Mouse (Mus musculus): ENCODE measurements around the gene Cdc42bpb.

Gene Cdc42bpb

DNA sequence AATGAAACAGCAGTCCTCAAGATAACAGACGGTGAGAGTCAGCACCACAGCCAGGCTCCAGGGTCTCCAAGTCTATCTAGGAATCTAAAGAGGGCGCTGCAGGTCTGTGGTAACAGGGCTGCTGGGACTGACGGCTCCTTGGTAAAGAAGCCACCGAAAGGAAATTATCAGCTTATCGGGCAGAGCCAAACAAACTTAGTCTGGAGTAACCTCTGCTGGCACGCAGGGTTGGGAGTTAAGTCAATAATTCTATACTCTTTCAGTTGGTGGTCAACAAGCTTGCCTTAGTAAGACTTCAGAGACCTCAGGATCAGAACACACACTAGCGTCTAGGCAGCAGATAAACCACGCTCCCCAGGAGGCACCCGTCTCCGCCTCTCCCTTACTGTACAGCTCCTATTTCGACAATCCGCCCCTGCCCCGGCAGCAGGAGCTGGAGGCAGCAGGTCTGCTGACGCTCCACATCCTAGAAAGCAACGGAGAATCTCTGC lies 39.6 kb downstream of the Cdc42bpb start:
- DNase-seq, result no peak

DNA sequence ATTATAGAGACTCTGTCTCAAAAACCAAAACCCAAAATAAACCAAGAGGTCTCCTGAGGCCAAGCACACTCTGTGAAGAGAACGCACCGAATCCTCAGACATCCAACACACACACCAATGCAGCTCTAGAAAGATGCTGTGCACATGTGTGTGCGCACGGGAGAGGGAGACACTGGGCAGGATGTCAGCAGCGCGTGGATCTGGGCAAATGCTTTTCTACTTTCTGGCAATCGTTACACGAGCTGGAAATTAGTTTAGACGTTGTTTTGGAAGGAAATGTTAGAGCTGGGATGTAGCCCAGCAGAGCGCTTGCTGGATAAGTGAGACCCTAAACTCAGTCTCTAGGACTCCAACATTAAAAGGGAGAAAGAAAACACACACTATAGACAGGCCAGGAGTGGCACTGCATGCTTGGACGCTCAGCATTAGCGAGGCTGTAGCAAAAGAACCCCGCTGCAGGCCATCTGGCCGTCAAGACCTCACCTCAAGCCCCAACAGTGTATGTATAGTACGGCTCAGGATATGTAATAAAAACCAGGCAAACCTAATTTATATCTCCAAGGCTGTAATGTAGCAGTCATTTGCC lies 44.4 kb downstream of the Cdc42bpb start:
- no peak for DNase-seq

DNA sequence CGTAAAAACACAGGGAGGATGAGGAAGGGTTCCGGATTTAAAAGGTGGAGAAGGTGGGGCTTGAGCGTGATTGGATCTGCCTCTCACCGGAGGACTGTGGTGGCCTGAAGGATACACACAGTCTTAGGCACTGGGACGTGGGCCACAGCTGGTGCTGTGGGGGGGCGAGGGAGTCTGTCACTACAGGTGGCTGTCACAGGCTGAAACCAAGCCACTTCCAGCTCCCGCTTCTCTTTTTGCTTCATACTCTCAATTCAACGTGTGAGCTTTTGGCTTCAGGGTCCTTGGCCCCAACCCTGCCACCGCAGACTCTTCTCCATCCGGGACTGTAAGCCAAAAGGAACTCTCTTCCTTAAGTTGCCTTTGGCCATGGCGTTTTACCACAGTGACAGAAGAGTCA lies 45.1 kb downstream of the Cdc42bpb start:
- no peak for DNase-seq

DNA sequence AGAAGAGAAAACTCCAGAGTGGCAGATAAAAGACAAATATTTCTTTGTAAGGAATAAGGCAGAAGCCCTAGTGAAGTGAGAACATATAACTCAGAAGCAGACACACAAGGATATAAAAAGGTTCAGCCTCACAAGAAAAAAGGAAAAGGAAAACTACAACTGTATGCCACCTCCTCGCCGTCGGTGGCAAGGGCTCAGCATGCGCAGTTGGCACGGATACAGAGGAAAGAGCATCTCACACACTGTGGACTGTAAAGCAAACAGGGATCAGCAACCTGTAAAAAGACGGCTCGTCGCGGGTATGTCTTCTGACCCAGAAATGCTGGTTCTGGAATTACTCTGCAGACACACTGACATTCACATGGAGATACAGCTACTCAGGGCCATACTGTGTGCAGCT lies 45.9 kb downstream of the Cdc42bpb start:
- DNase-seq, result no peak

DNA sequence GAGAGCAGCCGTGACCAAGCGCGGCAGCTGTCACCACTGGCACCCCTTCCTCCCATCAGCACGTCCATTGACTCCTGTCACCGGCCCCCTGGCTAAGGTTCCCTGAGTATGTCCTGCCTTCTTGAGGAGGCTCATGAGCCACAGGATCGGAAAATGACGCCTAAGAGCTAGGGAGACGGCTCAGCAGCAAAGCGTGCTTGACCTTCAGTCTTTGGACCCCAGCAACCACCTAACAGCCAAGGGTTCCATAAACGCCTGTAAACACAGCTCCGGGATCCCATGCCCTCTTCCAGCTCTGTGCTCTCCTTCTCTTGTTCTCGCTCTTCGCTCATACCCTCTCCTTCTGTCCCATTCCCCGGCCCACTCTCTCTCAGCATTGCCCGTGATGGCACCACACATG lies 48.2 kb downstream of the Cdc42bpb start:
- DNase-seq, result no peak

DNA sequence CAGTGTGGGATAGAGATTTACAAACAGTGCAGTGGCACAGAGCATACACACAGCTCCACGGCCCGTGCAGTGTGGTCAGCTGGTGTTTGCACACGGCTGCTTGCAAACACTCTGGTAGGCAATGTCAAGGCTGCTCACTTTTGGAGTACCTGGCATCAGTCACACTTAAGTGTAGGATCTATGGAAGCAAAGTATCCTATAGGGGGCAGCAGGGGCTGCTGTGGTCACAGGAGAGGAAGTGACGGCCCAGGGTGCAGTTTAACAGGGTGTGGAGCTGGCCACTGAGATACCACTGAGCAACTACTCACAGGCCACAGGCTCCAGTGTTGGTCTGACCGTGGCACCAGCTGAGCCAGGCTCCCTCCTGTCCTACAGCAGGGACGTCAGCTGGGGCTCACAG lies 49.2 kb downstream of the Cdc42bpb start:
- DNase-seq, result no peak

DNA sequence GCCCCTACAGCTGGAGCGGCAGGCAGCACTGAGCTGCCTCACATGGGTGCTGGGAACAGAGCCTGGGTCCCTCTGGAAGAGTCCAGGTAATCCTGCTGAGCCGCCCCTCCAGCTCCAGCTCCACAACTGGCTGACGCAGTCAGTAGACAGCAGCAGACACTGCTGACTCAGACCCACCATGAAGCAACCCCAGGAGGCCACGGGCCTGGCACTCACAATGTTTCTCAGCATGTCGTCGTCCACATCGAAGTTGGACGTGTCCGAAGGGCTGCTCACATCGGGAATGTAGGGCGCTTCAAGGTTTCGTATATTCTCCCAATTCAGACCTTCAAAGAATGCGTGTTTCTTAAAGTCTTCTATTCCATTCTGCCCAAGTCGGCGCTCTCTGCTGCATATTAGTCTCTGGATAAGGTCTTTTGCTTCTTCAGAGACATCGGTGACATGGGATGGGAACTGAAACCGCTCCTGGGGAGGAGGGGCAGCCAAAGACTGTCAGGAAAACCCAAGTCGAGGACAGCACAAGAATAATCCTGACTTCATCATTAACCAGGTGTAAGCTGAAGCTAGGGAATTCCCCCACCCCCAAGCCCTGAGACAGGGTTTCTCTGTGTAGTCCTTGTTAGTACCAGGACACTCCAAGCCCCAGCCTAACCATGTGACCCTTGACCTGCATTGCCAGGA lies 51.6 kb downstream of the Cdc42bpb start:
- no peak for DNase-seq

DNA sequence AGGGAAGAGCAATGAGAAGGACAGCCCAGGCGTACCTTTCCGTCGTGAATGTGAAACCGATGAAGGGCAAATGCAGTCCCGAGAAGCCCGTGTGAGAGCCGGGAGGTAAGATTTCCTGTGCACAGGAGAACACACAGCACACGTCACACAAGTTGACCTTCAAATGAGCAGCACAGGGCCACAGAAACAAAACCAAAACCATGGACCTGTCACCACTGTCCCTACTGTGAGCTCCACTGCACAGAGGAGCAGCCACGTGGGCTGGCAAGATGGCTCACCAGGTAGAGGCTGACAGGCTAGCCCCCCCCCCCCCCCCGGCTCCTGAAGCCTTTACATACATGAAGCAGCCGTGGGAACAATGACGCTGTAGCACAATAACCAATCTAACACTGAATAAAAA lies 52.6 kb downstream of the Cdc42bpb start:
- DNase-seq, result no peak

DNA sequence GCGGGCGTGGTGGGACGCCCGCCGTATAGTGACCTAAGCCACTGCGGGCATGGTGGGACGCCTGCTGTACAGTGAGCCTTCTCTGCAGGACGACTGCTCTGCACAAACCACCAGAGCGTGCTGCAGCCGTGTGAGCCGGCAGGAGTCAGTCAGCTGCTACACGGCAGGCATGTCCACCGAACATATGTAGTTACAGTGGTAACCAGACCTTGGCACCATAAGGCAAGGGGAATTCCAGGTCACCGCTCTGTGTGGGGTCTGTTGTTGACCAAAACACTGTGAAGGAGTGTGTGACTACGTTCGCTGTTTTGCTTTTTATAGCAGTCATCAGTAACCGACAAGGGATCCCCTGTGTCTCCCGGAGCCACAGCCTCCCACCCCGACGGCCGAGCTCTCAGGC lies 53.0 kb downstream of the Cdc42bpb start:
- DNase-seq, result no peak

DNA sequence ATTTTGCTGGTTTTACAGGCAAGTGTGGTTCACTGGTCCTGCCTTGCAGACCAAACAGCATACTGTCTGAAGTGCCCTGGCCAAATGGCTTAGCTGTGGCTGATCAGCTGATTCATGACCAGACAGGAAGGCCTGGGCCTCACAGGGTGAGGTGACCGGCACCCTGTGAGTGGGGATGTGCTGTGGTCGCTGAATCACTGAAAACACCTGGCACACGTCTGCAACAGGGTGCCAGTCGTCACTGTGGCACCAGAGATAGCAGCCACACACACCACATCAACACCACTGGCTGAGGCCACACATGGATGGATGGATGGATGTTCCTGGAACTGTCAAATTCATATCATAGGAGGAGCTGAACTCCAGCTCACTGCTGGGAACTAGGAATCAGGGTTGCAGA lies 54.1 kb downstream of the Cdc42bpb start:
- DNase-seq, result no peak

DNA sequence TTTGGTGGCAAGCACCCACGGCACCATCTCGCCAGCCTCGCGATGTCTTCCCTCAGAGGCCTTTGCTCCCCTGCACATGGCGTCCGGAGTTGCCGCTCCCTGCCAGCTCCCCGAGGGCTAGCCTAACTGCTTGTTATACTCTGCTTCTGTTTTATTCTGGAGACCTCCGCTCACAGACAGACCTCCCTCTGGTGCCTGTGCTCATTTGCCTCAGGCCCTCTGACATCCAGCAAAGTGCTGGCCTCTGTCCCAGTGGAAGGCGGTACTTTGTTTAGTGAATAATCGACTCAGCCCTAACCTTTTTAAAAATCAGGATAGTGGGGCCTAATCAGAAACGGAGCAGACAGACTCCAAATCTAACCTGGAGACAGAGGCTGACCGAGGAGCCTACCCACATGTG lies 55.7 kb downstream of the Cdc42bpb start:
- no peak for DNase-seq

DNA sequence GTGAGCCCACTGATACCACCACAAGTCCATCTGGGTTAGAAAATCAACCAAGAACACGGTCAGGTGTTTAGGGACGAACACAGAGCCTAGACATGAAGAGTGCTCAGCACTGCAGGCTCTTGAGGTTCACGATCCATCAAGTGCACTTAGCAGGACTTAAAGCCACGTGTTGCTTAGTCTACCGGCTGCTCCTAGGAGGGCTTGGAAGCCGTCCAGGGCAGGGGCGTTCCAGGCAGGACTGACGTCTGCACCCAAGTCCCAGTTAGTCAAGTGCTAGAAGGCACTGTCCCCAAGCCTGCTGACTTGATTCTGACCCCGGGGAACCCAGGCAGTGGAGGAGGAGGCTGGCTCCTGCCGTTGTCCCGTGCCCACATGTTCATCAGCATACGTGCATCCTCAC lies 57.0 kb downstream of the Cdc42bpb start:
- no peak for DNase-seq

DNA sequence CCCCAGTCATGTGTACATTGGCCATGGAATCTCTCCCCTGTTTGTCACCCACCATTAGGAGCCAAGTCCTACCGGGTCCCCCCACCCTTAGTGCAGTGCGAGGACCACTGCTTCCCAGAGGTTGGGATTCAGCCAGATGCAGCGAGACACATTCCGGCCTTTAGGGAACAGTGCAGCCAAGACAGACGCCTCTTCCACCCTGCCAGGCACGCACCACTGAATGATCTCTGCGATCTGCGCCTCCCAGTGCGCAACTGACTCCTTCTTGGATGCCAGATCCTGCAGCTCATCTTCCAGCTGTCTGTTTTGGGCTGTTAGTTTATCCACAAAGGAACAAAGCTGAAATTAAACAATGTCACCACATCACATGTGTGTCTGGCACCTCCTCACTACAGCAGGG lies 59.8 kb downstream of the Cdc42bpb start:
- no peak for DNase-seq

DNA sequence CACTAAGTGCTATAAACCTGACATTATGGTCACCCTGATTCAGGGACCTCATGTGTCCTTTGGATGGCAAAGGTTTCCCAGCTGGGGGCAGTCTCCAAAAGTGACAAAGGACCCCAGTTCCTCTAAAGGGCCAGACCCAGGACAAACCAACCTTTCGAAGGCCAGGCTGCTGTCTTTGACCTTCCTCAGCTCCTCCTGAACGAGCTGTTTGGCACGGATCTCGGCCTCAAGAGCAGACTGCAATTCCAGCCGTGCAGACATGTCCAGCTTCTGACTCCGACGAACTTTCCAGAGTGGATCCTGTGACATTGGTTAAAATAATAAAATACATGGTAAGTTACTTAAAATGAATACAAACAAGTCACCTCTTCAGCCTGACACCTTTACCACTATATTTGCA lies 63.2 kb downstream of the Cdc42bpb start:
- no peak for DNase-seq

DNA sequence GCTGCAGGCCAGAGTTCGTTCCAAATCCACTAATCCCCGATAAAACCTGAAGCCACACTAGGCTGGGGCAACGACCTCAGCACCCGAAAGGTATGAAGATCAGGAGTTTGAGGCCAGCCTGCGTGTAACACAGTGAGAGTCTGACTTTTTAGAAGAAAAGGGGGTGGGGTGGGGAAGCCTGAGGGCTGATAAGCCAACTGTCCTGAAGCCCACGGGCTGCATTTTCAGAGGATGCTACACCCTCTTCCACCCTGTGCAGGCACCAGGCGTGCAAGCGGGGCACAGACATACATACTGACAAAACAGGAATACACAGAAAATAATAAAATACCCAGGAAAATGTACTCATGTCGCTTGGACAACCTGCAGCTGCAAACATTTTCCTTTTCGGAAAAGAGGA lies 65.7 kb downstream of the Cdc42bpb start:
- no peak for DNase-seq

DNA sequence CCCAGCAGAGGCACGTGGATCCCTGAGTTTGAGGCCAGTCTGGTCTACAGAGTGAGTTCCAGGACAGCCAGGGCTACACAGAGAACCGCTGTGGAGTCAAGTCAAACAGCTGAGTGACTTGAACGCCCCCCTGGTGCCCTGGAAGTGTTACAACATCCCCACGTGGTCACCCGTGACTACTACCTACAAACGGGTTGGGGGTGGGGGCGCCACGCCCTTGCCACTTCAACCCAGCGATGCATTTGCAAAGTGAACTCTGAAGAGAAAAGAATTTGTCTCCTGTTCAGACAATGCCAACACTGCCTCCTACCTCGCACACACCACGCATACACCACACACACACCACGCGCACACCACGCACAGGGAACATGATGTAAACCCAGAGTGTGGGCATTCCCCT lies 67.6 kb downstream of the Cdc42bpb start:
- no peak for DNase-seq

DNA sequence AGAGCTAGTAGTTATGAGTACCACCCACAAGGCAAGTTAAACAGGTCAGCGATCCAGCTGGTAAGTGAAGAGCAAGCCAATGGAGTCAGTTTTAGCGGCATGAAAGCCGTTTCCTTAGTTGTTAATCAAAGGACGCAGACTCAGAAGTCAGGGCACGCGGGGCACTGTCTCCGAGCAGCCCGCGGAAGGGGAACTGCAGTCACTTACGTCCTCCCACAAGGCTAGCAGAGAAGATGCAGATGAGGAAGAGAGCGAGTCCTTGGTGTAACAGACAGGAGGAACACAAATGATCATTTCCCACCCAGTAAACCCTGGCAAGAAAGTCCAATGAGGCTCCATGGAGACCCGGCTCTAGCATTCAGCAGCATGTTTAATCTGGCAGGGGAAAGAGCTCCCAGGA lies 68.3 kb downstream of the Cdc42bpb start:
- no peak for DNase-seq

DNA sequence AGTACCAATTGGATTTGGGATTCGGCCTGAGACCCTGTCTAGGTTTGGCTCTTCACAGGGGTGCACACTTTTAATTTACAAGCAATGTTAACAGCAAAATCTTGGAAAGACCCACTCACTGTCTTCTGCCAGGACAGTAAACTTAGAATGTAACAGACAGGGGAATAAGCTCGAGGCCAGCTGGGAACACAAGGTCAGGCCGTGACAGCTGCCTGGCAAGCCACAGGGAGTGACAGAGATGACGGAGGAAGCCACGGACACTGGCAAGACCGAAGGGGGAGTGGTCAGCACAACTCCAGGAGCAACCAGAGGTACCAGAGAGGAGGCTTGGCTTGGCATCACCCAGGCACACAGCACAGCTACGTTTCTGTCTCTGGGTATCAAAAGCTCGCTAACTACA lies 70.7 kb downstream of the Cdc42bpb start:
- DNase-seq, result no peak

DNA sequence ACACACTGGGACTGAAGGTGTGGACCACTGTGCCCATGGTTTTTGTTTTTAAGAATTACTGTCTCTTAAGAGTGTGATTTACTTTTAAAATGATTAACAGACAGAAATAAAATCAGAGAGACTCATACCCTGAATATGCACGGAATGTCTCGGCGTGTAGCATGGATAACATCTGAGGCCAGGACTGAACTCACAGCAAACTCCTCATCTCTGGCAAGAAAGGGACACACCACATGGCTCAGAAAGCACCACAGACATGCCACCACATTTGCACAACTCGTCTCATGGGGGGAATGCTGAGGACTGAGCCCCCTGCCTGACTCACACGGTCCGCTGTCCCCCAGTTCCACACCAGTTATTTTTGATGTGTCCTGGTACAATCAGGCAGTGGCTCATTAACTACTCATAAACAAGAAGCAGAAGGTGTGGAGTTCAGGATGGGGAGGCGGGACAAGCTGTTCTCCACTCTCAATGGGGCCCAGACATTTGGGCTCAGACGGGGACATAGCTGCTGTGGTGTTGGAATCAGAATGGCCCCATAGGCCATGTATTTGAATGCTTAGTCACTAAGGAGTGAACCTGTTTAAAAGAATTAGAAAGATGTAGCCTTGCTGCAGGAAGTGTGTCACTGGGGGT lies 73.7 kb downstream of the Cdc42bpb start:
- DNase-seq, result no peak

DNA sequence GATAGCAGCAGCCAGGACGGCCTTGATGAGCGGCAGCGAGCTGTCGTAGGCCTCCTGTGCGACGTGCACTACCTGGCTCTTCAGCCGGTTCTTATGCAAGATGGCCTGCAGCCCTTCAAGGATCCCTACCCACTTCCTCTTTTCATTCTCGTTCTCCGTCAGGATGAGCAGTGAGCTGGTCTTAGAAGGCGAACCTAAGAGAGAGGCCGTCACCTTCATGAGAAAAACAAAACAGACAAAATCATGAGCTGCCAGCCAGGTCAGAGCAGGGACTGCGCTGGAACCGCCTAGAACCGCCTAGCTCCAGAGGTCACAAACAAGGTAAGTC lies 75.5 kb downstream of the Cdc42bpb start:
- no peak for DNase-seq

DNA sequence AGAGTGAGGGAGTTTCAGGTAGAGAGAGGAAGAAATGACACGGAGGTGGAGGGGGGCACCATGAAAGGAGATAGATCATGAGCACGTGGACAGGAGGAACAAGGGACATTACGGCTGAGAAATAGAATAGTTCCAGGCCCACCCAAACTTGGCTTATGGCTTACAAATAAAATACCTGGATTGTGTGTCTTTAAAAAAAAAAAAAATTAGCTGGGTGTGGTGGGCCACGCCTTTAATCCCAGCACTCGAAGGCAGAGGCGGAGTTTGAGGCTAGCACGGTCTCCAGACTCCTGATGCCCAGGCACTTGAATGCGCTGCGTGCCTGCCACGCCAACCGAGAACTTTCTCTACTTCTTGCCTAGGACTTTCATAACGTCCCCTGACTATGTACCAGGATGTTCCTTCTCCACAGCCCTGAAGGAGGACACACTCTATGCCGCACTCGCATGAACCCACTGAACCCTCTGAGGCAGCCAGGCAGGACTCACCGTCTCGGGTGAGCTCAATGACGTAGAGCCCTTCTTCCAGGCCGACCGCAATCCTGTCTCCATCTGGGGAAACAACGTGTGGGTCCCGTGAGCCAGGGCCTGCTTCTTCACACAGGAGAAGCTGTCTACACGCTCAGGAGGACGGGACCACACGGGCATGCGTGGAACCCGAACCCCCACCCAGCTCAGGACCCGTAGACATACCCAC lies 76.0 kb downstream of the Cdc42bpb start:
- no peak for DNase-seq

DNA sequence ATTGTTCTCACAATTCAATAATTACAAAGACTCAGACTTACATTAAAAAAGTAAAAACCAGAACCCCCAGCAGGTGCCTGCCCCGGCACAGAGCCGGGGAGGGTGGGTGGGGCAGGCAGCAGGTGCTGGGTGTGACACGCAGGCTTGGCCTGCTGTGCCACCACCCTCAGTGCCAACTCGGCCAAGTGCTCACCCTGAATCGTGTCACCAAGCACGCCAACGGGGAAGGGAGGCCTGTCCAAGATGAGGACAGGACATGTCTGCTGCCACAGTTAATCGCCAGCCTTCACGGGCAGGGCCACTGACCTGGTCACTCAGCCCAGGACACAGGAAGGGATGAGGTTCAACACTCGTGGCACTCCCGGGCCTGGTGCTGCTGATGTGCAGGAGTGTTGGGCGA lies 84.5 kb downstream of the Cdc42bpb start:
- DNase-seq, result no peak

DNA sequence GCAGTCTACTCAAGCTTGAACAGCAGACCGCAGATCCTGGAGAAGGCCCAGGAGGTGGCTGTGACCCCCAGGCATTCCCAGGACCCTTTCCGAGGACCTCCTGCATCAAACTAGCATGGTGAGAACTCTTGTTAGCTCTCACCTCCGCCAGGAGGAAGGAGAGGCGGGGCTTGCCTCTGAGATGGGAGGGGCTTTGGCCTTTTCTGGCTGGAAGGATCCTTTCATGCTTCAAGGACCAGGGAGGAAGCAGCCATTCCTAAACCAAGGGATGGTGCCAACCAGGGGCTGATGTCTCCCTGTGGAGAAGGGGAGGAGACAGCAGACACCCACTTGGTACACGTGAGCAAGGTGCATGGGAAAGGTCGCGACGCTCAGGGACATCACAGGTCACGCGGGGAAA lies 93.0 kb downstream of the Cdc42bpb start:
- no peak for DNase-seq

DNA sequence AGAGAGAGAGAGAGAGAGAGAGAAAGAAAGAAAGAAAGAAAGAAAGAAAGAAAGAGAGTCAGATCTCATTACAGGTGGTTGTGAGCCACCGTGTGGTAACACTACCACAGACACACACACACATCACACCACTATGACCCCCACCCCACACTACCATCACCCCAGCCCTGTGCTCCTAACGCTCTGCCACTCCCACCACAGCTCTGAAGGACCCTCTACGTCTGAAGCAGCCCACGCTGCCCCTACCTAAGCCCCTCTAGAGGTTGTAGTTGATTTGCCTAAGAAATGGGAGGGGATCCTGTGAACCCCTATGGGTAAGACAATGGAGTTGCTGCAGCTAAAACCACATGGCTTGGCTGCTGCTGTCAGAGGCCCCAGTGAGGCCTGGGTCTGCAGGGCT lies 93.9 kb downstream of the Cdc42bpb start:
- no peak for DNase-seq
